Mouse (Mus musculus) embryonic facial prominence, embryonic 13.5 days (tissue): ENCODE data around the gene Arhgap20. TPM values are rescaled to one million over a fixed set of nuclear protein-coding genes. Genes with fewer than 3 reads are reported as not detected.
A peak's percentile ranks its signal among the peaks of the same experiment; 100 is the strongest.

Experiments
- ATAC-seq: fragments of 200-750 bp; cut with Nextera tagmentation; 2 replicates; pipeline ENCODE4 v1.8.0; 2017; ENCODE audit warnings: low read depth; ENCODE audit not compliant: insufficient number of reproducible peaks, insufficient read depth, low FRiP score, low TSS enrichment
- H3K27ac ChIP-seq: fragments of 300-500 bp; sonication (generic); 2 replicates; pipeline ENCODE4 v1.5.1; 2015; ENCODE audit warnings: moderate library complexity, mild to moderate bottlenecking, inconsistent platforms
- H3K27me3 ChIP-seq: fragments of 300-500 bp; sonication (generic); 2 replicates; pipeline ENCODE4 v1.6.1; 2015; ENCODE audit warnings: mild to moderate bottlenecking, inconsistent platforms
- H3K36me3 ChIP-seq: fragments of 300-500 bp; sonication (generic); 2 replicates; pipeline ENCODE4 v1.6.1; 2015; ENCODE audit warnings: mild to moderate bottlenecking, inconsistent platforms
- H3K4me1 ChIP-seq: fragments of 300-500 bp; sonication (generic); 2 replicates; pipeline ENCODE4 v1.6.1; 2015; ENCODE audit warnings: inconsistent platforms
- H3K4me2 ChIP-seq: fragments of 300-500 bp; sonication (generic); 2 replicates; pipeline ENCODE4 v1.6.1; 2015; ENCODE audit warnings: moderate library complexity, mild to moderate bottlenecking, inconsistent platforms
- H3K4me3 ChIP-seq: fragments of 300-500 bp; sonication (generic); 2 replicates; pipeline ENCODE4 v1.5.1; 2015; ENCODE audit warnings: mild to moderate bottlenecking, inconsistent platforms
- H3K9ac ChIP-seq: fragments of 300-500 bp; sonication (generic); 2 replicates; pipeline ENCODE4 v1.6.1; 2015; ENCODE audit warnings: mild to moderate bottlenecking, inconsistent platforms
- H3K9me3 ChIP-seq: fragments of 300-500 bp; sonication (generic); 2 replicates; pipeline ENCODE4 v1.6.1; 2016; ENCODE audit warnings: inconsistent platforms
- WGBS: fragments of 180-500 bp; shearing (Covaris S2); methylation state at CpG from one replicate; pipeline ENCODE4 v1.1.7; 2015; ENCODE audit warnings: mixed read lengths; 5-methylcytosine and 5-hydroxymethylcytosine counted together
- polyA plus RNA-seq: library from polyadenylated mRNA; unstranded; fragments of >200 nt; fragmentation: Nextera tagmentation; extraction: Ambion mirVana; gene quantifications from 2 replicates; pipeline ENCODE4 v1.2.1, GENCODE M21; 2015

The Arhgap20 gene
- polyA plus RNA-seq, 1 experiment from 2014 or later: 4.8 TPM

DNA sequence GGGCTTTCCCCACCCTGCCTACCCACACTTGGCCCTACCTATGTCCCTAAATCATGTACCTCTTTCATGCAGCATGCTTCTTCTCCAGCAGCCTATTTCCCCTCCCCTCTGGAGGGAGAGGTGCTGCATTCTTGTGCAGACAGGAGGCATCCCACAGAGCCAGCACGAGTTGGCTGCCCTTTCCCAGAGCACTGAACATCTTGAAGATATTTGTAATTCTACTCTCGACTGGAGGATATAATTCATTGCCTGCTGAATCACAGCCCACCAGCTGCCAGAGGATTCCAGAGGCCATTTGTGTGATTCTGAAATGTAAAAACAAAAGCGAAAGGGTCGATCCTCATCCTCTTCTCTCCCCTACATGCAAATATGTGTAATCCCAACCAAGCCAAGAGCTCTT lies 116.2 kb downstream of the Arhgap20 start:
- Histone ChIP-seq H3K27ac (no peak overlapping the region), H3K4me1 (peaks cover 14% of the 10 kb centered on the region), H3K4me2 (peak overlapping the region; percentile 24; the same call in 1 of the 2 replicates), H3K9me3 (no peaks in the 10 kb centered on the region), H3K4me3 (no peak overlapping the region), H3K9ac (no peak overlapping the region), H3K36me3 (no peaks in the 10 kb centered on the region), H3K27me3 (no peaks in the 10 kb centered on the region)
- WGBS: 16% methylated on average over 4 of the region's 4 CpGs
- ATAC-seq: no peak

DNA sequence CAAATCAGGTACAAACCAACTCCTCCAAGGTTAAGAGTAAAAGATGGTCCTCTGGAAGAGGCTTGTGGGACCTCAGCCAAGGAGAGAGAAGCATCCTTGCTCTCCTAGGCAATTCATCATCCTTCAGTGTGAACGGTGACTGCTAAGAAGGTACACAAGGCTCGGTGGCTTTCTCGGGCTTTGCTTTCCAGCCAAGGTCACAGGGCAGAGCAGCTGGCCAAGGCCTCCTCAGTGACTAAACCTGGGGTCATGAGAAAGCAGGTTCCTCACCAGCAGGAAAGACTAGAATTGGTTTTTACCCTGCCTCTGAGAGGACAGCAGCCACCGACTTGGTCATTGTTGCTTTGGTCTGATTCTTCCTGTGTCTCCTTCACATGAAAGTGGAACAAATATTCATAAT lies 116.7 kb downstream of the Arhgap20 start:
- no peak for ATAC-seq
- peaks cover 14% of the 10 kb centered on the region for H3K4me1 ChIP-seq
- H3K36me3 ChIP-seq: no peaks in the 10 kb centered on the region
- H3K27ac ChIP-seq: no peak overlapping the region
- no peaks in the 10 kb centered on the region for H3K9me3 ChIP-seq
- no peak overlapping the region for H3K9ac ChIP-seq
- no peak overlapping the region for H3K4me3 ChIP-seq
- 83% methylated on average over 4 of the region's 4 CpGs for WGBS
- peak overlapping the region; percentile 24; the same call in 1 of the 2 replicates for H3K4me2 ChIP-seq
- H3K27me3 ChIP-seq: no peaks in the 10 kb centered on the region

DNA sequence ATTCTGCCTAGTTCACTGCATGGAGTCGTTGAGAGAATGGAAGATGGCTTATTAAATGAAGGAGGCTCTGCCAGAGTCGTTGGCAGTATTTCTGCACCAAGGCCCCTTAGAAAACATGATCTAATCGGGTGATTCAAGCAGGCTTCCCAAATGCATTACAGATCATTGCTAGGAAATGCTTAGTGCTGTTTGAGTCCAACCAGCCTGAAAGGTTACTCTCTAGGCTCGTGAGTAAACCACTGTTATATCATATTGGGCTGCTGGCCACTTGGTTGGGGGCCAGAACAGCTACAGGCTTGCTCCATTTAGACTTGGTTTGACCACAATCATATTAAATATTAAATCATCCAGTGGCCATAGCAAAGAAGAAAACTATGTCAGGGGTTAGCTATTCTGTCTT lies 118.2 kb downstream of the Arhgap20 start:
- Histone ChIP-seq H3K27me3 (no peaks in the 10 kb centered on the region), H3K27ac (no peak overlapping the region), H3K4me1 (peaks cover 14% of the 10 kb centered on the region), H3K9ac (no peak overlapping the region), H3K4me3 (no peak overlapping the region), H3K9me3 (no peaks in the 10 kb centered on the region), H3K4me2 (no peak overlapping the region), H3K36me3 (no peaks in the 10 kb centered on the region)
- WGBS: 75% methylated on average over 4 of the region's 4 CpGs
- no peak for ATAC-seq

DNA sequence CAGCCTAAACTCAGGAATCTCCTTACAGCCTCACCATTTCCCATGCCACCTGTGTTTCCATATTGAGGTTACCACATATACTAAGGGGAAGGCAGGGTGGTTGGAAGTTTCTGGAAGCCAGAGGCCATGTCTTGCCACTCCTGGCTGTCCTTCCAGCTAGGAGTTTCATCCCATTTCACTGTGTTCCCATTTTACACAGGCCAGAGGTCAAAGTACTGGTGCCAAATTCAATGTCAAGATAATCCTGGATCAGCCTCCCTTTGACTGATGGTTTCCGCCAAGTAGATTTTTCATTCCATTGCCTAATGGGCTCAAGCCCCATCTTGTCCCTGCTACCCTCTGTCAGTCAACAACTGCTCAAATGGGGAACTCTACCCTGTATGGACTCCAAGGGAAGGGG lies 127.8 kb downstream of the Arhgap20 start:
- Histone ChIP-seq H3K36me3 (no peaks in the 10 kb centered on the region), H3K27ac (no peak overlapping the region), H3K4me1 (no peaks in the 10 kb centered on the region), H3K9me3 (no peaks in the 10 kb centered on the region), H3K4me3 (no peak overlapping the region), H3K27me3 (no peaks in the 10 kb centered on the region), H3K9ac (no peak overlapping the region), H3K4me2 (no peak overlapping the region)
- WGBS: 95% methylated on average over 1 of the region's 1 CpGs
- no peak for ATAC-seq

Other genes with a start within 250 kb of the Arhgap20 start
- 56.5 and 66.5 TPM in 2 replicates for gene Fdx1, start 198.2 kb downstream of the Arhgap20 start, polyA plus RNA-seq